8 mouse cellular contexts compared by ENCODE assay signal in the genomic region with DNA sequence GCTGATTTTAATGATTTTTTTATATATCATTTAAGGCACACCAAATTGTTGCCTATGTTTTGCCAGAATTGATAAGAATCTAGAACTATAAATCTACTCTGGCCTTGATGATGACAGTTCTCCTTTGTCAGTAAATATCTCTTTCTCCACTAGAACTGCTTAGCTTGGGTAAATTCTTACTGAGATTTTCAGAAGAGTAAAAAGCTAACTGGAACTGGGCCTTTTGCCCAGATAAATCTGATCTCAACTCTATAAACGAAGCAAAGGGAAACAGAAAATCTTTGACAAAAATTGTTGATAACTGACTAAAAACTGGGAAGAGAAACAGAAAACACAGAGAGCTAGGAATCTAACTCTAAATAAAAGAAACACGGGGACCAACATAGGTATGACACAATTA. TPM values are rescaled to one million over a fixed set of nuclear protein-coding genes. Genes with fewer than 3 reads are reported as not detected.
"Had no signal": no experiment of that assay in that cellular context is flagged by ENCODE, and none has a peak within 500 bp of the region (broad histone marks: within the 10 kb centered on the region; RNA-seq: fewer than 3 reads in every experiment).

No protein-coding gene starts in this region.

- DNase-seq: kidney, adult 9 months; kidney, postnatal 36 days; left cerebral cortex, postnatal 4 days; right cerebral cortex, adult 18-20 months; right cerebral cortex, postnatal 25 days; thymus, adult 18-20 months; thymus, postnatal 25 days had no signal

RNA-seq across cellular contexts. Expression of a gene that starts 51.6 kb away (rescaled TPM):
- total RNA-seq: megakaryocyte-erythroid progenitor cell, adult 5-6 weeks had no signal
